Mouse (Mus musculus) MEL (cell line): ENCODE measurements at regions not wholly inside any gene's neighbourhood (a gene's known extent, or its start where the extent isn't known, plus 50 kb on each side); places are given as distances from the start of the nearest gene placed in this dataset.

Experiments used
- DNase-seq: peaks from one replicate; pipeline ENCODE4 v3.0.0; 2011; ENCODE audit warnings: low read depth, low spot score
- H3K27ac ChIP-seq: 2 replicates; pipeline ENCODE4 v1.5.1; 2012; ENCODE audit warnings: low read depth, mild to moderate bottlenecking, control low read depth, low read length, moderate library complexity; ENCODE audit not compliant: control insufficient read depth
- H3K27me3 ChIP-seq, 2 experiments: fragments of 150-350 bp in 1 of 2; sonication (generic) in 1 of 2; 2 replicates each; pipeline ENCODE4 v1.6.1; 2012; ENCODE audit warnings: low read length in 2 of 2, mild to moderate bottlenecking in 2 of 2, improper control_type of control experiment in 1 of 2, moderate library complexity in 1 of 2; ENCODE audit not compliant: insufficient read depth in 2 of 2, control insufficient read depth in 1 of 2
- H3K36me3 ChIP-seq, 2 experiments: 2 replicates each; pipeline ENCODE4 v1.6.1; 2012 to 2014; ENCODE audit warnings: low read length in 2 of 2, improper control_type of control experiment in 1 of 2, inconsistent platforms in 1 of 2, mild to moderate bottlenecking in 1 of 2; ENCODE audit not compliant: insufficient read depth in 2 of 2, control insufficient read depth in 1 of 2
- H3K4me1 ChIP-seq, 2 experiments: fragments of 150-350 bp in 1 of 2; sonication (generic) in 1 of 2; 2 replicates each; pipeline ENCODE4 v1.6.1; 2012; ENCODE audit warnings: low read length in 2 of 2, improper control_type of control experiment in 1 of 2, mild to moderate bottlenecking in 1 of 2; ENCODE audit not compliant: insufficient read depth in 2 of 2, control insufficient read depth in 1 of 2
- H3K4me3 ChIP-seq, 2 experiments: fragments of 150-350 bp in 1 of 2; sonication (generic) in 1 of 2; 2 replicates each; pipeline ENCODE4 v1.5.1; 2012; ENCODE audit warnings: low read depth in 2 of 2, low read length in 2 of 2, mild to moderate bottlenecking in 2 of 2, moderate library complexity in 2 of 2, control low read depth in 1 of 2, improper control_type of control experiment in 1 of 2; ENCODE audit not compliant: control insufficient read depth in 1 of 2, insufficient read depth in 1 of 2
- H3K79me2 ChIP-seq: 2 replicates; pipeline ENCODE4 v1.6.1; 2012; ENCODE audit warnings: mild to moderate bottlenecking, low read length, moderate library complexity; ENCODE audit not compliant: control insufficient read depth, poor library complexity, insufficient read depth
- H3K9ac ChIP-seq: 2 replicates; pipeline ENCODE4 v1.6.1; 2012; ENCODE audit warnings: low read depth, mild to moderate bottlenecking, control low read depth, low read length, moderate library complexity; ENCODE audit not compliant: control insufficient read depth, poor library complexity, severe bottlenecking
- H3K9me3 ChIP-seq: fragments of 150-350 bp; sonication (generic); replicated peaks from 2 replicates; pipeline ENCODE4 v1.6.1; 2012; ENCODE audit warnings: mild to moderate bottlenecking, low read length, improper control_type of control experiment, moderate library complexity; ENCODE audit not compliant: insufficient read depth
- CHD1 ChIP-seq: IDR thresholded peaks from 2 replicates; pipeline ENCODE4 v1.6.1; 2012; ENCODE audit warnings: low read depth, mild to moderate bottlenecking, inconsistent platforms, low read length, improper control_type of control experiment
- E2F4 ChIP-seq: IDR thresholded peaks from 2 replicates; pipeline ENCODE4 v1.6.1; 2011; ENCODE audit warnings: low read depth, low read length, improper control_type of control experiment, borderline replicate concordance
- ELF1 ChIP-seq: IDR thresholded peaks from 2 replicates; pipeline ENCODE4 v1.6.1; 2014; ENCODE audit warnings: low read depth, mild to moderate bottlenecking, inconsistent platforms, low read length, improper control_type of control experiment, moderate library complexity
- EP300 ChIP-seq, 2 experiments: IDR thresholded peaks; 2 replicates each; pipeline ENCODE4 v1.6.1; 2011; ENCODE audit warnings: improper control_type of control experiment in 2 of 2, low read length in 2 of 2, low read depth in 1 of 2, mild to moderate bottlenecking in 1 of 2
- ETS1 ChIP-seq: IDR thresholded peaks from 2 replicates; pipeline ENCODE4 v1.6.1; 2012; ENCODE audit warnings: low read depth, mild to moderate bottlenecking, inconsistent platforms, low read length, improper control_type of control experiment, moderate library complexity
- GABPA ChIP-seq: IDR thresholded peaks from 2 replicates; pipeline ENCODE4 v1.6.1; 2012; ENCODE audit warnings: low read depth, mild to moderate bottlenecking, inconsistent platforms, low read length, improper control_type of control experiment, moderate library complexity
- GATA1 ChIP-seq: IDR thresholded peaks from 2 replicates; pipeline ENCODE4 v1.6.1; 2011; ENCODE audit warnings: low read depth, low read length, improper control_type of control experiment
- HCFC1 ChIP-seq: IDR thresholded peaks from 2 replicates; pipeline ENCODE4 v1.6.1; 2012; ENCODE audit warnings: low read depth, mild to moderate bottlenecking, inconsistent platforms, low read length, improper control_type of control experiment, moderate library complexity
- JUND ChIP-seq: IDR thresholded peaks from 2 replicates; pipeline ENCODE4 v1.6.1; 2011; ENCODE audit warnings: low read depth, mild to moderate bottlenecking, improper control_type of control experiment, low read length
- MAFK ChIP-seq: IDR thresholded peaks from 2 replicates; pipeline ENCODE4 v1.6.1; 2011; ENCODE audit warnings: low read depth, mild to moderate bottlenecking, low read length, improper control_type of control experiment, borderline replicate concordance
- MAX ChIP-seq: IDR thresholded peaks from 2 replicates; pipeline ENCODE4 v1.6.1; 2011; ENCODE audit warnings: low read length, improper control_type of control experiment
- MYC ChIP-seq: IDR thresholded peaks from 2 replicates; pipeline ENCODE4 v1.6.1; 2011; ENCODE audit warnings: low read depth, mild to moderate bottlenecking, low read length, improper control_type of control experiment, moderate library complexity
- NRF1 ChIP-seq: IDR thresholded peaks from 2 replicates; pipeline ENCODE4 v1.6.1; 2014; ENCODE audit warnings: low read depth, mild to moderate bottlenecking, inconsistent platforms, low read length, improper control_type of control experiment, moderate library complexity; ENCODE audit not compliant: poor library complexity, insufficient read depth, severe bottlenecking
- POLR2A ChIP-seq, 2 experiments: IDR thresholded peaks; 2 replicates each; pipeline ENCODE4 v1.6.1; 2011 to 2012; ENCODE audit warnings: low read length in 2 of 2, mild to moderate bottlenecking in 2 of 2, control low read depth in 1 of 2, improper control_type of control experiment in 1 of 2, low read depth in 1 of 2, moderate library complexity in 1 of 2; ENCODE audit not compliant: control insufficient read depth in 1 of 2, insufficient read depth in 1 of 2, poor library complexity in 1 of 2
- POLR2AphosphoS2 ChIP-seq: IDR thresholded peaks from 2 replicates; pipeline ENCODE4 v1.6.1; 2011; ENCODE audit warnings: low read length, improper control_type of control experiment
- POLR2AphosphoS5 ChIP-seq: IDR thresholded peaks from 2 replicates; pipeline ENCODE4 v1.6.1; 2012; ENCODE audit warnings: low read depth, borderline replicate concordance, mild to moderate bottlenecking, inconsistent platforms, low read length, moderate library complexity, mixed read lengths
- RAD21 ChIP-seq: IDR thresholded peaks from 2 replicates; pipeline ENCODE4 v1.6.1; 2011; ENCODE audit warnings: mild to moderate bottlenecking, low read depth, low read length, improper control_type of control experiment
- RCOR1 ChIP-seq: IDR thresholded peaks from 2 replicates; pipeline ENCODE4 v1.6.1; 2012; ENCODE audit warnings: low read depth, mild to moderate bottlenecking, inconsistent platforms, low read length, improper control_type of control experiment
- SMC3 ChIP-seq: IDR thresholded peaks from 2 replicates; pipeline ENCODE4 v1.6.1; 2011; ENCODE audit warnings: low read depth, low read length, improper control_type of control experiment
- TAL1 ChIP-seq: IDR thresholded peaks from 2 replicates; pipeline ENCODE4 v1.6.1; 2012; ENCODE audit warnings: mild to moderate bottlenecking, inconsistent platforms, low read length, moderate library complexity, mixed read lengths
- TBP ChIP-seq: IDR thresholded peaks from 2 replicates; pipeline ENCODE4 v1.8.0; 2011; ENCODE audit warnings: low read depth, low read length, improper control_type of control experiment
- TCF12 ChIP-seq: IDR thresholded peaks from 2 replicates; pipeline ENCODE4 v1.6.1; 2014; ENCODE audit warnings: low read depth, mild to moderate bottlenecking, inconsistent platforms, low read length, improper control_type of control experiment, moderate library complexity
- USF1 ChIP-seq: IDR thresholded peaks from 2 replicates; pipeline ENCODE4 v1.6.1; 2014; ENCODE audit warnings: low read depth, mild to moderate bottlenecking, inconsistent platforms, low read length, improper control_type of control experiment, moderate library complexity
- USF2 ChIP-seq, 2 experiments: IDR thresholded peaks; 2 replicates each; pipeline ENCODE4 v1.6.1; 2011 to 2012; ENCODE audit warnings: improper control_type of control experiment in 2 of 2, low read length in 2 of 2, borderline replicate concordance in 1 of 2, inconsistent platforms in 1 of 2, low read depth in 1 of 2, mild to moderate bottlenecking in 1 of 2; ENCODE audit not compliant: insufficient read depth in 1 of 2
- ZKSCAN1 ChIP-seq: IDR thresholded peaks from 2 replicates; pipeline ENCODE4 v1.6.1; 2012; ENCODE audit warnings: low read depth, mild to moderate bottlenecking, inconsistent platforms, low read length, improper control_type of control experiment, moderate library complexity

DNA sequence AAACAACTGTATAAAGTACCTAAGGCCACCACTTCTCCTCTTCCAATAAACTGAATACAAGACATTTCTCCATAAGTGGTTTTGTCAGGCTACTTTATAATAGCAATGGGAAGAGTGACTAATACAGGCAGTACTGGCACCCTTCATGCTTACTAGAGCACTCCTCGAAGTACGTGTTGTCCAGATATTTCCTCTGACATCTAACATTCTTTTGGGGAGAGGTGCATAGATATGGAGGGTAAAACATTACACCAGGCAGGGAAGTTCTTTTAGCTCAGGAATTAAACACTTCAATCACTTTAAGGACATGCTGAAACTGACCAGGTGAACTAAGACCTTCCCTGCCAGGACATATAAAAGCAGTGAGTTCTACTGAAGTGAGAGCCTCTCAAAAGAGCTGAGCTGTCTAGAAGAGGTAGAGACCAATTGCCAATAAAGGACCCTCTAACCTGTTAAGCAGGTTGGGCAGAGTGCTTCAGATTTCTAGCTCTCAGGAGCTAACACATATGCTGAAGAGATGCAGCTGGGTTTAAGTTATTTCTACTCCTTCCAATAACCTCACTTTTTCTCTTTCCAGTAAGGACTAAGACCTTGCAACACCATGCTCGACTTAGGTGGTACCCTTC, 318.7 kb upstream of the Robo2 start:
- Histone ChIP-seq H3K4me3 (no peak overlapping the region), H3K79me2 (no peaks in the 10 kb centered on the region), H3K4me1 (no peaks in the 10 kb centered on the region)
- TF ChIP-seq HCFC1 (no peak), MAX (no peak), JUND (no peak), CHD1 (no peak), POLR2A (IDR thresholded peaks at IDR 0.05; ENCODE audit: control insufficient read depth in 1 of 2, insufficient read depth in 1 of 2, low read depth in 1 of 2, low read length in 2 of 2, poor library complexity in 1 of 2) (no peak), USF1 (no peak), POLR2AphosphoS2 (no peak), POLR2AphosphoS5 (no peak), NRF1 (no peak)
- TF ChIP-seq, all 39 proteins: peak for 0
- Histone ChIP-seq H3K9ac (no peak overlapping the region), H3K27ac (no peak overlapping the region), H3K9me3 (no peaks in the 10 kb centered on the region), H3K36me3 (no peaks in the 10 kb centered on the region), H3K27me3 (no peaks in the 10 kb centered on the region)
- no peak for DNase-seq

DNA sequence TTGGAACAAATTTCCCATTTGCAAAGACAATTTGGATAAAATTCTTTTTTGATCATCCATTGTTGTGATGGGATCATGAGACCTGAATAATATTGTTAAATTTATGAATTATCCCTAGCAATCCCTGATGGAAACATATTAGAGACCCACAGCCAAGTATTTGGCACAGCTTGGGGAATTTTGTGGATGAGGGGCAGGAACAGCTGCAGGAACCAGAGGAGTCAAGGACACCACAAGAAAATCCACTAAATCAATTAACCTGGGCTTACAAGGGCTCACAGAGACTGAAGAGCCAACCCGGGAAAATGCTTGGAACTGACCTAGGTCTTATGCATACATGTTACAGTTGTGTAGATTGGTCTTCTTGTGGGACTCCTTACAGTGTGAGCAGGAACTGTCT, 311.6 kb upstream of the Robo2 start:
- H3K9me3 ChIP-seq = no peaks in the 10 kb centered on the region
- H3K79me2 ChIP-seq = no peaks in the 10 kb centered on the region
- H3K27ac ChIP-seq = no peak overlapping the region
- TF ChIP-seq MYC = no peak
- no peak for TF ChIP-seq RAD21
- no peak for TF ChIP-seq USF2 (IDR thresholded peaks at IDR 0.05; ENCODE audit: borderline replicate concordance in 1 of 2, insufficient read depth in 1 of 2, low read depth in 1 of 2, low read length in 2 of 2)
- no peak for TF ChIP-seq MAFK
- no peak for TF ChIP-seq NRF1
- TF ChIP-seq ZKSCAN1 = no peak
- no peak for TF ChIP-seq TCF12
- H3K36me3 ChIP-seq = no peaks in the 10 kb centered on the region
- no peak overlapping the region for H3K4me3 ChIP-seq
- no peak for DNase-seq
- H3K27me3 ChIP-seq = no peaks in the 10 kb centered on the region; a peak in 1 of 4 replicates
- no peak overlapping the region for H3K9ac ChIP-seq
- H3K4me1 ChIP-seq = no peaks in the 10 kb centered on the region

DNA sequence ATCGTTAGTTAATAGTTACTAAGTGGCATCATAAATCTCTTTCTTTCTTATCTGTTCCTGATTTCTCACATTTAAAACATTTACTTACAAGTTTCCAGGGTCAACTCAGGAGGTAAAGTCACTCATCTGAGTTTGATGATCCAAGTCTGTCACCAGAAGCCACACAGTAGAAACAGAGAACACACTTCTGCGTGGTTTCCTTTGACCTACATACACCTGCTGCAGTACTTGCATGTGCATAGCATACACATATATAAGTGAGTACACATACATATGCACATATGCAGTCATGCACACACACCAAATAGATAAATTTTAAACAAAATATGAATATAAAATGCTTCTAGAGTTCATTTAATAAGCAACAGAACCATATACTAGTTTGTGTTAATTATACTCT, 306.5 kb upstream of the Robo2 start:
- DNase-seq = no peak
- H3K9ac ChIP-seq = no peak overlapping the region
- H3K36me3 ChIP-seq = no peaks in the 10 kb centered on the region
- no peaks in the 10 kb centered on the region for H3K9me3 ChIP-seq
- H3K27ac ChIP-seq = no peak overlapping the region
- H3K4me3 ChIP-seq = no peak overlapping the region
- H3K4me1 ChIP-seq = no peaks in the 10 kb centered on the region
- no peaks in the 10 kb centered on the region for H3K27me3 ChIP-seq
- no peak for TF ChIP-seq SMC3
- no peak for TF ChIP-seq TBP
- TF ChIP-seq GATA1 = no peak
- TF ChIP-seq ETS1 = no peak
- TF ChIP-seq POLR2AphosphoS5 = no peak
- no peak for TF ChIP-seq POLR2A (IDR thresholded peaks at IDR 0.05; ENCODE audit: control insufficient read depth in 1 of 2, insufficient read depth in 1 of 2, low read depth in 1 of 2, low read length in 2 of 2, poor library complexity in 1 of 2)
- no peak for TF ChIP-seq RCOR1
- TF ChIP-seq TAL1 = no peak
- no peak for TF ChIP-seq GABPA
- no peak for TF ChIP-seq ZKSCAN1
- TF ChIP-seq TCF12 = no peak
- no peak for TF ChIP-seq CHD1
- no peak for TF ChIP-seq EP300 (IDR thresholded peaks at IDR 0.05; ENCODE audit: low read depth in 1 of 2, low read length in 2 of 2)
- TF ChIP-seq E2F4 = no peak
- TF ChIP-seq ELF1 = no peak
- TF ChIP-seq RAD21 = no peak
- TF ChIP-seq, all 39 proteins: peak for 0
- H3K79me2 ChIP-seq = no peaks in the 10 kb centered on the region
